Mouse (Mus musculus) hindbrain, embryonic 16.5 days (tissue): ENCODE results near the gene Prb1. TPM values are rescaled to one million over a fixed set of nuclear protein-coding genes. Genes with fewer than 3 reads are reported as not detected.
"Not testable (repeated sequence)": the region's sequence is repeated elsewhere in the genome, so short reads cannot be mapped to it uniquely, and the experiment has no call there.

ENCODE experiments used
- ATAC-seq: fragments of 200-750 bp; cut with Nextera tagmentation; 2 replicates; pipeline ENCODE4 v1.8.0; 2017; ENCODE audit warnings: moderate TSS enrichment, moderate library complexity
- H3K27ac ChIP-seq: fragments of 300-500 bp; sonication (generic); 2 replicates; pipeline ENCODE4 v1.5.1; 2014; ENCODE audit warnings: low read depth, mild to moderate bottlenecking, control low read depth, low read length, moderate library complexity
- H3K27me3 ChIP-seq: fragments of 300-500 bp; sonication (generic); replicated peaks from 2 replicates; pipeline ENCODE4 v1.6.1; 2014; ENCODE audit warnings: low read length; ENCODE audit not compliant: control insufficient read depth, insufficient read depth
- H3K36me3 ChIP-seq: fragments of 300-500 bp; sonication (generic); 2 replicates; pipeline ENCODE4 v1.6.1; 2014; ENCODE audit warnings: mild to moderate bottlenecking, low read length, moderate library complexity, mixed read lengths; ENCODE audit not compliant: control insufficient read depth, insufficient read depth
- H3K4me1 ChIP-seq: fragments of 300-500 bp; sonication (generic); 2 replicates; pipeline ENCODE4 v1.6.1; 2014; ENCODE audit warnings: low read depth, low read length; ENCODE audit not compliant: control insufficient read depth, insufficient read depth
- H3K4me2 ChIP-seq: fragments of 300-500 bp; sonication (generic); 2 replicates; pipeline ENCODE4 v1.6.1; 2014; ENCODE audit warnings: mild to moderate bottlenecking, low read length, control low read depth, moderate library complexity
- H3K4me3 ChIP-seq: fragments of 300-500 bp; sonication (generic); 2 replicates; pipeline ENCODE4 v1.5.1; 2014; ENCODE audit warnings: mild to moderate bottlenecking, low read length, control low read depth, moderate library complexity
- H3K9ac ChIP-seq: fragments of 300-500 bp; sonication (generic); 2 replicates; pipeline ENCODE4 v1.6.1; 2014; ENCODE audit warnings: low read depth, mild to moderate bottlenecking, control low read depth, low read length, moderate library complexity
- H3K9me3 ChIP-seq: fragments of 300-500 bp; sonication (generic); 2 replicates; pipeline ENCODE4 v1.6.1; 2014; ENCODE audit warnings: mild to moderate bottlenecking, low read length, moderate library complexity; ENCODE audit not compliant: control insufficient read depth
- polyA plus RNA-seq: library from polyadenylated mRNA; unstranded; fragments of >200 nt; fragmentation: Nextera tagmentation; extraction: Ambion mirVana; gene quantifications from 2 replicates; pipeline ENCODE4 v1.2.1, GENCODE M21; 2015

Prb1 gene
- polyA plus RNA-seq = not detected in 2 replicates

DNA sequence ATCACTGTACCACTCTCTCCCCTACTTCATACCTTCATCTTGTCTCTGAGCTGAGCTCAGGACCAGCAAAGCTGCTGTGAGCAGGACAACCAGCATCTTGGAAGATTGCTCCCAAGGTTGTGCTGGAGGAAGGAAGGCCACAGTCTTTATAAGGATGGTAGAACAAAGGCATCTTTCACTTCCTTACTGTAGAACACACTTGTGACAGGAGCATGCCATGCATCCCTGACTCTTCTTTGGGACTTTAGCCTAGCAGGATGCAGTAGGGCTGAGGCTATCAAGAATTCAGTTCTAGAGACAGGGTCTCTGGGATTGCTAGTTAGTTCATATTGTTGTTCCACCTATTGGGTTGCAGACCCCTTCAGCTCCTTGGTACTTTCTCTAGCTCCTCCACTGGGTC, at the start of gene Prb1:
Gene Prb1, minus strand, starts transcription at position 101 of the 400 bp plus-strand sequence.
- H3K9ac ChIP-seq, H3K4me3 ChIP-seq, H3K27me3 ChIP-seq, H3K27ac ChIP-seq, H3K36me3 ChIP-seq, H3K4me1 ChIP-seq, H3K9me3 ChIP-seq, H3K4me2 ChIP-seq, ATAC-seq: not testable (repeated sequence)

Other genes with a start within 250 kb of the Prb1 start
- gene Prpmp5, start 104.2 kb upstream of the Prb1 start, polyA plus RNA-seq = not detected in 2 replicates
- not detected in 2 replicates for gene Gm8882, start 153.6 kb upstream of the Prb1 start, polyA plus RNA-seq